Mouse (Mus musculus) intestine, embryonic 14.5 days (tissue): ENCODE data around the gene Gpr89. TPM values are rescaled to one million over a fixed set of nuclear protein-coding genes. Genes with fewer than 3 reads are reported as not detected.

ENCODE experiments used
- ATAC-seq: fragments of 200-750 bp; cut with Nextera tagmentation; replicated peaks from 2 replicates; pipeline ENCODE4 v1.8.0; 2017; ENCODE audit warnings: low read depth, moderate number of reproducible peaks, moderate TSS enrichment, moderate library complexity; ENCODE audit not compliant: low FRiP score, low TSS enrichment
- DNase-seq: peaks from one replicate; pipeline ENCODE4 v3.0.0-alpha.2; 2018; ENCODE audit warnings: low spot score
- H3K27ac ChIP-seq: fragments of 300-500 bp; sonication (generic); 2 replicates; pipeline ENCODE4 v1.5.1; 2014; ENCODE audit warnings: low read depth, mild to moderate bottlenecking, control low read depth
- H3K27me3 ChIP-seq: fragments of 300-500 bp; sonication (generic); replicated peaks from 2 replicates; pipeline ENCODE4 v1.6.1; 2014; ENCODE audit warnings: low read length, control low read depth; ENCODE audit not compliant: control insufficient read depth, insufficient read depth
- H3K36me3 ChIP-seq: fragments of 300-500 bp; sonication (generic); 2 replicates; pipeline ENCODE4 v1.6.1; 2014; ENCODE audit warnings: low read length, control low read depth; ENCODE audit not compliant: control insufficient read depth, insufficient read depth
- H3K4me1 ChIP-seq: fragments of 300-500 bp; sonication (generic); replicated peaks from 2 replicates; pipeline ENCODE4 v1.6.1; 2014; ENCODE audit warnings: low read length, control low read depth, mixed read lengths; ENCODE audit not compliant: control insufficient read depth, insufficient read depth
- H3K4me2 ChIP-seq: fragments of 300-500 bp; sonication (generic); 2 replicates; pipeline ENCODE4 v1.6.1; 2014; ENCODE audit warnings: low read length
- H3K4me3 ChIP-seq: fragments of 300-500 bp; sonication (generic); 2 replicates; pipeline ENCODE4 v1.5.1; 2014; ENCODE audit warnings: low read depth, low read length, control low read depth, mixed read lengths
- H3K9ac ChIP-seq: fragments of 300-500 bp; sonication (generic); 2 replicates; pipeline ENCODE4 v1.6.1; 2014; ENCODE audit warnings: mild to moderate bottlenecking, low read length
- H3K9me3 ChIP-seq: fragments of 300-500 bp; sonication (generic); 2 replicates; pipeline ENCODE4 v1.6.1; 2016; ENCODE audit warnings: low read length, control low read depth; ENCODE audit not compliant: control insufficient read depth
- WGBS: fragments of 180-500 bp; shearing (Covaris S2); extraction: QIAGEN DNeasy Blood & Tissue Kit; methylation state at CpG from one replicate; pipeline ENCODE4 v1.1.7; 2014; 5-methylcytosine and 5-hydroxymethylcytosine counted together
- polyA plus RNA-seq: library from polyadenylated mRNA; unstranded; fragments of >200 nt; fragmentation: Nextera tagmentation; extraction: Ambion mirVana; gene quantifications from 2 replicates; pipeline ENCODE4 v1.2.1, GENCODE M21; 2014

The Gpr89 gene
- polyA plus RNA-seq, 1 experiment from 2014 or later = 52.0 TPM

DNA sequence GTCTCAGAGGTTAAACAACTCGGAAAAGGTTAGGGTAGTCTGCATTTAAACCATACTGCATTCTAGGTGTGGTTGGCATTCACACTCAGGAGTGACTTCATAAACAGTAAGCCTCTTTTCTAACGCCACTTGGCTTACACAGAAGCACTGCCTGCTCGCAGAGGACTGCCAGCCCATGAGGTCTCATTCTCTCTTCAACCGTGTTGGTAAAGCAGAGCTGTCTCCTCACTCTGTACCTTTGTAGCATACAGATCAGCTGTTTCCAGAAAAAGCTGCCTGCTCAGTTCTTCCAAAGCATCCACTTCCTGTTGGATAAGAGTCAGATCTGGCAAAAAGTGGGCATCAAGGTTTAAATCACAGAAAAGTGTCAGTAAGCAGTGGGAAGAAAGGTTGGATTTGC lies 24.8 kb downstream of the Gpr89 start:
- peaks cover 45% of the 10 kb centered on the region for H3K36me3 ChIP-seq
- H3K9ac ChIP-seq = no peak overlapping the region
- H3K27ac ChIP-seq = no peak overlapping the region
- H3K27me3 ChIP-seq = no peaks in the 10 kb centered on the region
- H3K4me3 ChIP-seq = no peak overlapping the region
- no peak for ATAC-seq
- no peak overlapping the region for H3K4me2 ChIP-seq
- H3K9me3 ChIP-seq = no peaks in the 10 kb centered on the region
- no peak for DNase-seq
- 90% methylated on average over 4 of the region's 4 CpGs for WGBS
- no peaks in the 10 kb centered on the region for H3K4me1 ChIP-seq

GRCm38 (mm10) chr3:96879536-96879935 lies 25.6 kb downstream of the Gpr89 start:
- WGBS = 92% methylated on average over 9 of the region's 9 CpGs
- no peak for DNase-seq
- no peaks in the 10 kb centered on the region for H3K27me3 ChIP-seq

GRCm38 (mm10) chr3:96874808-96875571 lies 30.2 kb downstream of the Gpr89 start:
- Histone ChIP-seq H3K9me3 (no peaks in the 10 kb centered on the region), H3K9ac (no peak overlapping the region), H3K27me3 (no peaks in the 10 kb centered on the region), H3K27ac (peak overlapping the region; percentile 5; the same call in 1 of the 2 replicates), H3K4me2 (no peak overlapping the region), H3K4me3 (no peak overlapping the region), H3K4me1 (no peaks in the 10 kb centered on the region), H3K36me3 (peaks cover 70% of the 10 kb centered on the region)
- 51% methylated on average over 7 of the region's 7 CpGs for WGBS
- ATAC-seq (peak; percentile 87), DNase-seq (no peak)

More at GRCm38 (mm10) chr3:96879536-96879935, 25.6 kb downstream of the Gpr89 start:
- H3K4me2 ChIP-seq = no peak overlapping the region
- no peak for ATAC-seq
- H3K4me1 ChIP-seq = no peaks in the 10 kb centered on the region
- no peak overlapping the region for H3K4me3 ChIP-seq
- peaks cover 52% of the 10 kb centered on the region for H3K36me3 ChIP-seq
- H3K9me3 ChIP-seq = no peaks in the 10 kb centered on the region
- no peak overlapping the region for H3K9ac ChIP-seq
- no peak overlapping the region for H3K27ac ChIP-seq

DNA sequence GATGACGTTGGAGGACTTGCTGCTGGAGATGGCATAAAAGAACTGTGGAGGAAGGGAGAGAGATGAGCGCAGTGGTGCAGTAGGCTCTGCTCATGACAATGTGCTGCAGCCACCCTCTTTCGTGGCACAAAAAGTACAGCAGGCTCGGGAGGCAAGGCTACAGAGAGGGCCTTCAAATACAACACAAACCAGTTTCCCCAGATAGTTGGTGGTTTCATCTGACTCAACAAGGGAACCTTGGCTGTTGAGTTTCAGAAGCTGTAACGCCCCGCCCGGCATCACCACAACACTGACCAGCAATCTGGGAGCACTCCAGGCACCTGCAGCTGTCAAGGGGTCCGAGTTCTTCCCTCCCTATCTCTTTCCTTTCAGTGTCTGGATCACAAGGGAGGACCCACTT lies 32.6 kb downstream of the Gpr89 start:
- ATAC-seq = no peak
- H3K9me3 ChIP-seq = no peaks in the 10 kb centered on the region
- 95% methylated on average over 8 of the region's 8 CpGs for WGBS
- H3K4me2 ChIP-seq = no peak overlapping the region
- H3K4me1 ChIP-seq = no peaks in the 10 kb centered on the region
- no peak overlapping the region for H3K9ac ChIP-seq
- no peak overlapping the region for H3K4me3 ChIP-seq
- DNase-seq = no peak
- H3K27ac ChIP-seq = no peak overlapping the region
- H3K27me3 ChIP-seq = no peaks in the 10 kb centered on the region
- H3K36me3 ChIP-seq = peaks cover 83% of the 10 kb centered on the region

- no peak overlapping the region for H3K4me2 ChIP-seq
- WGBS = 83% methylated on average over 8 of the region's 8 CpGs
- peaks cover 77% of the 10 kb centered on the region for H3K36me3 ChIP-seq
- no peak overlapping the region for H3K4me3 ChIP-seq
- no peak for DNase-seq
- no peak for ATAC-seq
- no peaks in the 10 kb centered on the region for H3K4me1 ChIP-seq
- no peak overlapping the region for H3K9ac ChIP-seq
- no peak overlapping the region for H3K27ac ChIP-seq
- no peaks in the 10 kb centered on the region for H3K27me3 ChIP-seq
- no peaks in the 10 kb centered on the region for H3K9me3 ChIP-seq
These were observed 34.1 kb downstream of the Gpr89 start for GRCm38 (mm10) chr3:96871070-96871469.

GRCm38 (mm10) chr3:96870270-96870669 lies 34.9 kb downstream of the Gpr89 start:
- Histone ChIP-seq H3K4me1 (no peaks in the 10 kb centered on the region), H3K36me3 (peaks cover 73% of the 10 kb centered on the region), H3K9ac (no peak overlapping the region), H3K27ac (no peak overlapping the region), H3K4me3 (no peak overlapping the region), H3K4me2 (no peak overlapping the region), H3K9me3 (no peaks in the 10 kb centered on the region), H3K27me3 (no peaks in the 10 kb centered on the region)
- 89% methylated on average over 2 of the region's 2 CpGs for WGBS
- ATAC-seq = no peak
- no peak for DNase-seq

DNA sequence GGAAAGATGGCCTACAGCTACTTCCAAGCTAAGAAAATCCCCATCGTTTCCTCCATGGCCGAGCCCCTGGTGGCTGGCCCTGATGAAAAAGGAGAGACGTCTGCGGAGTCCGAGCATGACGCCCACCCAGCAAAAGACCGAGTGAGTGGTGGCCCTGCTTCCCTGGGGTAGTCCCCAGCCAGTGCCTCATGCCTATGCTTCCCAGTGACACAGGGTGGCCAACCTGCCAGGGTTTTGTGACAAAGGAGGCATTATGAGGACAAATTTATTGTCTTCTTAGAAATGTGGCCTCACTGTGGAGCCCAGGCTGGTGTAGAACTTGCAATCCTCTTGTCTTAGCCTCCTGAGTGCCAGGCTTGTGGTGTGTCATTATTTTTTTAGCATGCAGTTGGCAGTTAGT lies 36.1 kb downstream of the Gpr89 start:
- H3K27me3 ChIP-seq = no peaks in the 10 kb centered on the region
- no peak overlapping the region for H3K9ac ChIP-seq
- no peak overlapping the region for H3K4me2 ChIP-seq
- H3K4me3 ChIP-seq = no peak overlapping the region
- WGBS = 91% methylated on average over 7 of the region's 7 CpGs
- DNase-seq (no peak), ATAC-seq (no peak)
- H3K9me3 ChIP-seq = no peaks in the 10 kb centered on the region
- H3K36me3 ChIP-seq = peaks cover 62% of the 10 kb centered on the region
- no peaks in the 10 kb centered on the region for H3K4me1 ChIP-seq
- H3K27ac ChIP-seq = no peak overlapping the region

DNA sequence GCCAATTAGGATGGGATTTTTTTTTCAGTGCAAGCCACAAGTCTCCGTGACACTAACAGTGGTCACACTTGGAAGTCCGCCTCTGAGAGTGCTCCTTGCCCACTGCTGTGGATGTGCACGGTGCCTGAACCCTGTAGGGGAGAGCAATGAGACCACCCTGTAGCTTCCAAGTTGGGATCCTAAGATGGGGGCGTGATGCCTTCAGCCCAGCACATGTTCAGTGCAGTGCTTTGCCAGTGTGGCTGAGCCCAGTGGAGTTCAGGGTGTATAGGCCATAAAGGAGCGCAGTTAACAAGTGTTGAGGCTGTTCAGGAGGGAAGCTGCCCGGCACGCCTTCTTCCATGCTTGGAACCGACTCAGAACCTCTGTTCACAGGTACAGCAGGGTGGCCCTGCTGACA lies 36.6 kb downstream of the Gpr89 start:
- Histone ChIP-seq H3K27me3 (no peaks in the 10 kb centered on the region), H3K27ac (no peak overlapping the region), H3K9me3 (no peaks in the 10 kb centered on the region), H3K4me1 (no peaks in the 10 kb centered on the region), H3K9ac (no peak overlapping the region), H3K36me3 (peaks cover 59% of the 10 kb centered on the region), H3K4me2 (no peak overlapping the region), H3K4me3 (no peak overlapping the region)
- DNase-seq (no peak), ATAC-seq (no peak)
- WGBS = 95% methylated on average over 8 of the region's 8 CpGs

GRCm38 (mm10) chr3:96867863-96868262 lies 37.3 kb downstream of the Gpr89 start:
- no peak overlapping the region for H3K9ac ChIP-seq
- no peaks in the 10 kb centered on the region for H3K4me1 ChIP-seq
- 94% methylated on average over 3 of the region's 3 CpGs for WGBS
- no peaks in the 10 kb centered on the region for H3K9me3 ChIP-seq
- DNase-seq (no peak), ATAC-seq (no peak)
- H3K27ac ChIP-seq = no peak overlapping the region
- H3K36me3 ChIP-seq = peaks cover 52% of the 10 kb centered on the region
- no peaks in the 10 kb centered on the region for H3K27me3 ChIP-seq
- H3K4me3 ChIP-seq = no peak overlapping the region
- no peak overlapping the region for H3K4me2 ChIP-seq
